Mouse (Mus musculus) urinary bladder, postnatal 14 days (tissue): ENCODE data around the gene Gm17268.

ENCODE experiments used
- DNase-seq: peaks from one replicate; pipeline ENCODE4 v3.0.0; 2021; ENCODE audit warnings: low spot score

Gm17268 gene

DNA sequence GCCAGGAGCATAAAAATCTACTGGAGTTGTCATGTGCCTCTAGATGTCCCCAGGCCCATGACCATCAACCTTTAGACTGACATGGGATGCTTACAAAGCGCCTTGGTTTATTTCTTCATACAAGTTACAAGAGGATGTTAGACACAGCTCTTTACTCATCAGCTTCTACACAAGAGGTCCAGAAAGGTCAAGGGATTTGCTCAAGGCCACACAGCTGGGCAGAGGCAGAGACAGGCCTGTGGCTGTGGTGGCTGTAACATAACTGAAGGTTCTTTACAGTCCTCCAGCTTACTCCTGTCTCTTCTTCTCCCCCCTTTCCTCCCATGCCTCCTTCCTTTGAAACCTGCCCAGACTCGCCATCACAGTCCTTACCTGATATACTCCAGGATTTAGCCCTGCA is 8.2 kb downstream of the Gm17268 start:
- DNase-seq = no peak

DNA sequence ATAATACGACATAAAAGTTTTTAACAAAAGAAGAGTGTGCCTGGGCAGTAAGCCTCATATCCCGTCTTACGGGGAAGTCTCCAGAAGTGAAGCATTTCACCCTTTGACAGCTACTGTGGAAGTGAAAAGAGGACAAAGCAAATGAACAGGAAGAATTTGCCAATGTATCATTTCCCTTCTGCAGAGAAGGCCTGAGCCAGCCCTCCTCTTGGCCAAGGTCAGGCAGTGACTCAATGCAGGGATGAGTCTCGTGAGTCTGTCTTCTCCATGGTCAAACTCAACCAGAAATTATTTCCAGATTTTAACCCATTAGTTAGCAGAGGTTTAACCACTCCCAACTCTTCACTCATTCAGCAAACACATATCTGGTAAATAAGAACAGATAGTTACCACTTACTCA is 14.6 kb downstream of the Gm17268 start:
- DNase-seq = no peak

DNA sequence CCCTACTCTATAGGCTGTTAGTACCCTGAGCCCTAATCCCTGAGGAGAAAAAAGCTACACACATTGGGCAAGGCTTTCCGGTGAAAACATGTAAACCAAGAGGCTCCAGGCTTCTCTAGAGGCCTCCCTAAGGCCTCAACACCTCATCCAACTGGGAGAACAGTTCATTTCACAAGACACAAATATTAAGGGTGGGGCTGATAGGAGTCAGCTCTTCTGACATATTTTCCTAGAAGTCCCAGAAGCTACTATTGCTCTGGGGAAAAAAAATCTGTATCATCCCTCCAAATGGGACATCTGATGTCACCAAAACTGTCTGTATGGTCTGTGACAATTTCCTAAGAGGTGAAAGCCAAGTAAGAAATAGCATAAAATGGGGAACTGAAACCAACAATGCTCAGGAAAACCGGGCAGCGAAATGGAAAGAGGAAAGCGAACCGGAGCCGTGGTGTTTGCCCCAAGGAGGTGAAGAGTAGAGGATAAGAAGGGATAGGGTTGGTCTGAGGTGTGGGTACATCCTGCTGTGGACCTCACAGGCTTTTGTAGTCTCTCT is 15.8 kb downstream of the Gm17268 start:
- DNase-seq = no peak

DNA sequence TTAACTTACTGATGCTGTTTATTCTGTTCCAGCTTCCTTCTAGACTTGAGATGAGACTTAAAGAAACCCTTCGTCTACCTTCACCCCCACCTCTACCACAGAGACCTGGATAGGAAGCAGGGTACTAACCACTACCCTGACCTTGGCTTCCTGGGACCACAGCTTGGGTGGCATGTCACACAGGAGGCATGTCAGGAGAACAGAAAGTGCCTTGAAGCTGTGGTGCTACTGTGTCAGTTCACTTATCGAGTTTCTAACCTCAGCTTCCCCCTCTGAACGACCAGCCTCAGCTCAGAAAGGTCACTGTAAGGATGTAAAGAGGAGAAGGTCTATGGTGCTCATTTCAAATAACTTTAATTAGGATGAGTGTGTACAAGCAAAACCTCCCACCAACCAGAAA is 17.0 kb downstream of the Gm17268 start:
- no peak for DNase-seq

DNA sequence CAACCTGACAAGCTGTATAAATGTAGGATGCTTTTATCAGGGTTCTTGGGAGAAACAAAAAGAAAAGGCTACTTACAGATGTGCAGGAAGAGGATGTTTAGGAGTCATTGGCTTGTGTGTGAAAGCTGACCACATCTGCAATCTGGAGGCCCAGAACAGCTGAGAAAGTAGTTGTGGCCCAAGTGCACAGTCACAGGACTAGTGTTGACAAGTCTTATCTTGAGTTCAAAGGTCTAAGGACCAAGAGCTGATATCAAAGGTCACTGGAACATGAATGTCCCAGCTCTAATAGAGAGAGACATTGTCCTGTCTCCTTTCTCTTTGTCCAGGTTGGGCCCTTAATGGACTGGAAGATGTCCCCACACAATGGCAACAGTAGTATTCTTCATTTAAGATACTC is 18.6 kb downstream of the Gm17268 start:
- no peak for DNase-seq

DNA sequence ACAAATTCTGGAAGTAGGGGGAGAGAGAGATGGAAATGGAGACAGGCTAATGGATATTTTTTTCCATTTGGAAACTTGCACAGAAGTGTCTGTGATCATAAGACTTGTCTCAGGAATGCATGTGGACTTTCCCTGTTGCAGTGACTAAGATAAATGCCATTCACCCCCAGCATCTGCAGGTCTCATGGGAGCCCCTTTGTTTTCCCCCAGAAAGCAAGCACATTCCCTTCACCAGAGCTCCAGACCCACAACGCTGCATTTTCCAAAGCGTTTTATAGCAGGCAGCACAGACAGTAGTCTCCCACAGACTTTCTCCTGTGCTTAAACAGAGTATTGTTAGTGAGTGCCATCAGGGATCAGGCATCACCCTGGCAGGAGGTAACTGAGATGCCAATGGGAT is 19.0 kb downstream of the Gm17268 start:
- DNase-seq = no peak

DNA sequence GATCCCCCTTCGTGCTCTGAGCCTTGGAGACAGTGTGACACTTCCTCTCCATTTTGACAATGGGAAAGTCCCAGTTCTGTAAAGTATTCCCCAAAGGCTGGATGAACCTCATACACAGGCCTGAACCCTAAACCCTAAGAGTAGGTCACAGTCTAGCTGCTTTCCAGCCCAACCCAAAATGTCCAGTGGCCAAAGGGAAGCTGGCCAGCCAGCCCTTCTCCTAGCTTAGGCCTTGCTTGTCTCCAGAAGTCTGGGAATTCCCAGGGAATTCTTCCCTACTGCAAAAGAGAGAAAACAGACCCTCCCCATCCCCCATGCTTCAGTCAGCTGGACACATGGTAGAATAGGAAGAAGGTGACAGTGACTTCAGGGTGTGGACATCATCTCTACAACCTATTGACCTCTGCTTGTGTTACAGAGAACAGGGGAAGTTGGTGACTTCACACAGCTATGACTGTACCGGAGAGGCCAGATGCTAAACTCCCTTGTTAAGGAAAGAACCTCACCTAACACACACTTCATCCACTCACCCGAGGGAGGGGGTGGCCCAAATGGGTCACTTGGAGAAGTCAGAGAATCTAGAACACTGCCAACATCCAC is 22.1 kb downstream of the Gm17268 start:
- DNase-seq = peak; percentile 32

DNA sequence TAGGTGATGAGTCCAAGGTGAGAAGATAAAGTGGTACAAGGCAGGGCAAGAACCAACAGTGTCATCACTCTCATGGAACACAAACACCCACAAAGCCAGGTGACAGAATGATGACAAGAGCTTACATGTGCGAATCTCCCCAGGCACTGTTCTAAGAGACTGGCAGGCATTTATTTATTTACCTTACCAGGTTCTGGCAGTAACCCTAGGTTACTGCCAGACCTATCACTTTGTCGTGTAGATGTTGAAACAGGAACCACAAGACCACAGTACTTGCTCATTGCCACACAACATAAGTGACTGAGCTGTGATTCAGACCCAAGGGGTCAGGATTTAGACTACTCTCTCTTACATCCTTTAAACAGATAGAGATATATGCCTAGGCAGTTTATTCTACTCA is 23.3 kb downstream of the Gm17268 start:
- no peak for DNase-seq

DNA sequence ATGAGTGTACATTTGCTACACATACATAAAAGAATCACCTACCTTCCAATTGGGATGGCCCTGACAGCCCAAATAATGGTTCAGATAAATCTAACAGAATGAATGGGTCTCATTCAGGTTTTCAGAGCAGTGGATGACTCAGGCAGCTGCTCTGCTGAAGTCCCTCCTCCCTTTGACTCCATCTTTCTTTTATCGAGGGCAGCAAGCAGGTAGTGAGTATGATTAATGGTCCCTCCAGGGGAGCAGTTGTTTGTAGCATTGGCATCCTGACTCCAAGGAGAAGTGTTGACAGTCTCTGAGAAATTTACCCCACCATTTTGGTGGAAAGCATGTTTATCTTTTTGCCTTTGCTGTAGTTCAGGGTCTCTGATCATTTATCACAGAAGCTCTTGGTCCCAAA is 24.6 kb downstream of the Gm17268 start:
- no peak for DNase-seq

DNA sequence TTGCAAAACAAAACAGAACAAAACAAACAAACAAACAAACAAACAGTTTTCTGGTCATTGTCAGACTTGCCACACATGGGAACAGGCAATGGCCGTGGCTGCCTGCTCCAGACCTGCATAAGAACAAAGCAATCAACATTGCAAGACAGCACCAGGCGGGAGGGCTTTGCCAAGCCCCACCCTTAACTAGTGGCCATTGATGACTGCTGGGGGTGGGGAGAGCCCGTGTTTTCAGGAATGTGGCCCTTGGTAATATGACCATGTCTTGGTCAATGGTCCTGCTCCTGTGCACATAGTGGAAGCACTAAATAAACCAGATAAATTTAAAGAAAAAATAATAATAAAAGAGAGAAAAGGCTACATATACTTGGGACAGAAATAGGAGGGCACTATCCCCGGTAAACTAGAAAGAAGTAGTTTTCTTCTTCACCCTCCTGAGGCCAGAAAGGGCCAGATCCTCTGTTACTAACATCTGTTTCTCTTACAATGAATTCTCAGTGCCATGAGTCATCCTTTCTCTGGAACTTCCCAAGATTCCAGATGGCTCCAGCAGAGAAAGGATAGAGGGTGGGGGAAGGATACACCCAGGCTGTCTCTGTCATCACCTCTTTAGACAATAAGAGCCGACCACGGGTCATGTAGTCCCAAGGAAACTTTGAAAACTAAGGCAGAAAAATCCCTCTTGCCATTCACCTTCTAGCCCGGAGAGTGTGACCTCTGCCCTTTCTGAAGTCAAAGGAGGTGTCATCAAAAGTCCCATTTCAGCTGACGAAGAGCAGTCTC is 26.8 kb downstream of the Gm17268 start:
- DNase-seq = peak; percentile 14

DNA sequence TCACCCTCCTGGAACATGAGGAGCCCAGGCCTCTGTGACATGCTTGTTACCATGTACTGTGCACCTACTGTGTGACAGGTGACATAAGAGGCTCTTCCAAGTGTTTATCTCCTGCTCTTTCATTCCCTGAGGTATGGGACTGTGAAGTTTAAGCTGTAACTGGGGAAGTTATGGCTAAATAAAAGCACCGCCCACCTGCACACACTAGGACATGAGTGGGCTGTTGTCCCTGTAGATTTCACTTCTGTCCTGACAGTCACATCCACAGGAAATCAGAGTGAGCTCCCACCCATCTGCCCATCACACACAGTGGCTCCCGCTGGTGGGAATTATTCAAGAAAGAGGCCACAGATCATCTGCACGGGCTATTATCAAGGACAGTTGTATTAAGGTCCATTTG is 28.2 kb downstream of the Gm17268 start:
- DNase-seq = no peak

DNA sequence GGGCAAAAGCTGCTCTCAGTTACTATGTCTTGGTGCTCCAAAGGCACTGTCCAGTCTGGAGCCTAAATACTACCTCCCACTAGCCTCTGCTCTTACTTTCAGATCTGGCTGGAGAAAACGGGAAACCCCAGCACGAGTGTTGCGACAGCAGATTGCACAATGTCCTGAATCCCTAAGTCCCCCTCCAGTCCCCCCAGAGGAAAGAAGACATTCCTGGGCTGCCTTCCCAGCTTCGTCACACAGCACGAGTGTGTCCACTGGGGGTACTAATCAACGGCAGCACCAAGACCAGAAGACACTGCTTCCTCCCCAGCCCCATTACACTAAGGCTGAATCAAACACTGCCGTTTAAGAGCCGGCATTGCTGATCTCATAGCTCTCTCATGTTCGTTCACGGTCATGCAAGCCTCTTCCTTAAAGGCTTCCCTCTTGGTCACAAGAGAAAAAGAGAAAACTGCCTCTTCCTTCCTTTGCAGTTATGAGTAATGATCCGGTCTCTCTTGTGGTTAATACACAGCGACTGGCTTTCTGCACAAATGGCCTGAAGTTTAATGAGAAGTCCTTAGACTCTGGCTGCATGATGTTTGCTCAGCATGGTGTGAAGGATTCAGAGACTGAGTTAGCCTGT is 31.5 kb downstream of the Gm17268 start:
- peak; percentile 71 for DNase-seq

DNA sequence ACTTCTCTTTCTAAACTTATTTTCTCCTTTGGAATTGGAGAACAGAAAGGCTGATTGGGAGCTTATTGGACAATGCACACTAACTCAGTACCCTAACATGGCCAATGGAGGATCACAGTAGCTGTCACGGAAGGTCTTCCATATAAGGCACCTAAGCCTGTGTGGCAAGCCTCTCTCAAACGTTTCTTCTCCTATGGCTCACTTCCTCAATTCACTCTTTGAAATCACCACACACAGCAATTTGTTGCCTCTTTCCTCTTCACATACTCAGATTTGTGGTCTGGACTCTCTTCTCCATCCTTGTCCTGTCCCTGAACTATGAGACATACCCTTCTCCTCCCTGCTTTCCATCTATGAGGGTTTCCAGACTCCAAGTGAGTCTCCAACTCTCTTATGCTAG is 33.6 kb downstream of the Gm17268 start:
- DNase-seq = no peak

DNA sequence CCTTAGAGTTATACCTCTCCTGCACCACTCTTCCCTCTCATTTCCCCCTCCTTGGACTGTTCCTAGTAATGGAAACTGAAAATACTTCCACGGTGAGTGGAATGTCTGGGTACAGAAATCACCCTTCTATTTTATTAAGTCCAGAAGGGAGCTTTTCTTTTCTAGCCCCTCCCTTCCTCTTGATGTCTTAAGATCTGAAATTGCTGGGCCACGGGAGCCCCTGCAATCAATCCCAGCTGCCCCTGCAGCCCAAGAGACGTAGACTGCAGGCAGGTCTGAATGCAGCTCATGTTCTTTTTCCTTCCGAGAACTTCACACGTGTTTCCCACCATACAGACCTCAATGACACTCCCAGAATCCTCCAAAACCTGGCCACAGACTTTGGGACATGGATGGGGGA is 37.8 kb downstream of the Gm17268 start:
- no peak for DNase-seq

DNA sequence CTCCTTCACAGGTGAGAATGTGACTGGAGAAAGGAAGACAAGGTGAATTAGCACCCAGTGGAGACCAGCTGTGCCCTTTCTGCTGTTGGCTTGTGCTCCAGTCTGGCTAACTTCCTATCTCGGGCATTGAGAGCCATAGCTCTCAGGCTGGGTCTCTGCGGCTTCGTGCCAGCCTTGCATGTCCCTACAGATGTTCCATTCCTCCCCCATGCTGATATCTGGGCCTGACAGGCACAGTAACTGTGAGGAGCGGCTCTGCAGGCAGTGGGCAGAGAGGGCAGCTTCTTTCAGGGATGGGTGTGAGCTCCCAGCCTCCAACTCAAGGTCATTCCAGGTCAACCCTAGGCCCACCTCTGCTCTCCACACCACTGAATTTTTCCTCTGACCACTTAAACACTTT is 38.9 kb downstream of the Gm17268 start:
- DNase-seq = no peak

DNA sequence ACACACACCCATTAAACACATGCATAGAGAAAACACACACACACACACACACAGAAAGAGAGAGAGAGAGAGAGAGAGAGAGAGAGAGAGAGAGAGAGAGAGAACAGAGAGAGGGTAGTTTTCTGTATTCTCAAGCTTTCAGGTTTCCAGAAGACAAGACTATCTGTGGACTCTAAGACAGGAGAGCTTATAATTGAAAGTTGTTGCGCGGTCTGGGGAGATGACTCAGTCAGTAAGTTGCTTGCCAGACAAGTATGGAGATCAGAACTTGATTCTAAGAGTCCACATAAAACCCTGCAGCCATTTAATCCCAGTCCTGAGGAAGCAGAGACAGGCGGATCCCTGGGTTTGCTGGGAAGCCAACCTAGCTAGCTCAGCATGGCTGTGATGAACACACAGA is 39.7 kb downstream of the Gm17268 start:
- no peak for DNase-seq

DNA sequence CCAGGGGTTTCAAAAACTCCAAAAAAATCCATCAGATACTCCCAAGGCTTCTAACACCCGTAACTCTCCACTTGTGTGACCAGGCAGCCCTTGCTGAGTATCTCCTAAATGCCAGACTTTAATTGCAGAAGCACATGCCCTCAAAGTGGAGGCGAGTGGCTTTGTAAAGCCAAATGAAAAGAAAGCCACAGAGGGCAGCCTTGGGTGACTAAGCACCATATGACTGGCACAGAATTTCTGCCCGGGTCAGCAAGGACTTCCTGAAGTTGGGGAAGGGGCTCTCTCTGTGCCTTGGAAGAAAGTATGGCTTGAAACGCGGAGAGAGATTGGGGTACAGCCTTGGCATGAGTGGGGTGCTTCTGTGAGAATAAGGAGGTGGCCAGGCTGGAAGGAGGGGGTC is 41.3 kb downstream of the Gm17268 start:
- no peak for DNase-seq

DNA sequence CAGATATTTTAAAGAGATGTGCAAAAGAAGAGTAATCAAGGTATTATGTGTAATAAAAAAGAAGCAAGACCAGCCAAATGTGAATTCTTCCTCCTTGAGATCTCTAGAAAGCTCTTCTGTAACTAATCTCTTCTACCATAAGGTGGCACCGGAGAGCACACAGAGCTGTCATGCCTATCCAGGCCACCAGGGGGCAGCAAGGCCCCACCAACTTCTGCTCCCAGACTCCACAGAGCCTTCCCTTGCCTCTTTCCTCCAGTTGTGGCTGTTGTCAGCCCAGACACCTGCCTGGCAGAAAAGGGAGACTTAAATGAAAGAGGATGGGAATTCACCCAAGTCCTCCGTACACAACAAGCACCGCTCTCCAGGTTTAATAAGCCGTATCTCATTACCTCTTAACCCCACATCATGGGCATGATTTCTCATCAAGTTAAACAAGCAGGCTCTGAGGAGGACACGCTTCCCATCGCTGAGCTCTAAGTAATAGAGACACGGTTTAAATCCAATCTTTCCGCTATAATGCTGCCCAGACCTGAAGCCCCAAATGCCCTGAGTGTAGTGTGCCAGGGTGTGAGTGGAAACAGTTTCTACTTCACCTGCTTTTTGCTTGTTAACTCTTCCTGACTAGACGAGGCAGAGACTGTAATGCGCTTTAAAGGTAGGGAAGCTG is 42.1 kb downstream of the Gm17268 start:
- peak; percentile 47 for DNase-seq

DNA sequence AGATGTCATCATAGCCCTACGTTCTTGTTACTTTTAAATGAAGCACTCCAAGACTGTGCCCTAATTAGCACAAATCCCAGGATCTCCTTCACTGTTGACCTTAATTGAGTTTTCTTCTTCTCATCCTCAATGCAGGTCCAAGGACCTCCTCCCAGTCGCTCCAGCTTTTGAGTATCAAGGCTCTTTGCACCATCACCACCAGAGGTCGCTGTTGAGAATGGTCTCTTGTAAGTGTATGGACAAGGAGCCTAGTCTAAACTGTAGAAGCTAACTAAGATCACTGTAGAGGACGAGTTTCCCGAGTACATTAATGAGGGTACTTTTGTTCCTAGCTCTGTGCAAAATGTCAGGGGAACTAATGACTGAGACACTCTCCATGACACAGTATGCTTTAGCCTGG is 55.2 kb downstream of the Gm17268 start:
- peak; percentile 67 for DNase-seq

DNA sequence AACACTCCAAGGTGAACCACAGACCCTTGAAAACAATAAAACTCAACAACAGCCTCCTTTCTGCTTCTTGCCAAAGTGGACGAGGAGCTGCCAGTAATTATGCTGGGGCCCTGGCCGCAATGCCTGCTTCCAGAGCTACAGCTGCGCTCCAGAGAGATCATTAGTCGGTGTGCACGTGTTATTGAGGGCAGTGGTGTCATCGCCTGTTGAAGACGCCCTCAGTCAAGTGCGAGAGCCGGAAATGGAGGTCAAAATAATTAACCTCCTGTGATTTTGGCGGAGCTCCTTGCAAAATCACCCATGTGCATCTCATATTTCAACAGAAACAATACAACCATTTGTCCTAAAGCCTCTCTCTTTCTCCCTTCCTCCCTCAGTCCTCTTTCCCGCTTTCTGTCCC is 56.2 kb downstream of the Gm17268 start:
- no peak for DNase-seq
